Mouse (Mus musculus) heart, adult 11 months (tissue): ENCODE measurements around the gene Pclaf.

Source experiments
- DNase-seq: peaks from one replicate; pipeline ENCODE4 v3.0.0; 2022

The Pclaf gene

DNA sequence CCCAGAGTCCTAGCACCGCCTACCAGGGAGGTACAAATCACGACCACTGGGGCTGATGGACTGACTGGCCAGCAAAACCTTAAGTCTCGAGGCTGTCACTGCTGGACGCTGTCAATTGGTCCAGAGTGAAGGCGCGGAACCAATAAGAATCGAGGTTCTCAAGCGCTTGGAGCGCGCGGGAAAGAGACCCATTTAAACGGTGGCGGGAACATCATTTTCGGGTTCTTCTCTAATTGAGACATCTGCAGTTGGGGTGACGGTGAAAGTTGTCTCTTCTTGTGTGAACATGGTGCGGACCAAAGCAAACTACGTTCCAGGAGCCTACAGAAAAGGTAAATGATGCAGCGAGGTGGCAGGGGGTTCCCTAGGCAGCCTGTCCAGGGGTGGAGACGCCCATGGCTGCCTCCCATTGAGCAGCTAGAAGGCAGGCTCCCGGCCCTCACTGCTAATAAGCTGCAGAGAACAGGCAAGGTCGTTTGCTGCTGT lies at the start of gene Pclaf:
Gene Pclaf, plus strand, starts transcription at position 95 of the 486 bp plus-strand sequence.
- DNase-seq, result peak; percentile 98

DNA sequence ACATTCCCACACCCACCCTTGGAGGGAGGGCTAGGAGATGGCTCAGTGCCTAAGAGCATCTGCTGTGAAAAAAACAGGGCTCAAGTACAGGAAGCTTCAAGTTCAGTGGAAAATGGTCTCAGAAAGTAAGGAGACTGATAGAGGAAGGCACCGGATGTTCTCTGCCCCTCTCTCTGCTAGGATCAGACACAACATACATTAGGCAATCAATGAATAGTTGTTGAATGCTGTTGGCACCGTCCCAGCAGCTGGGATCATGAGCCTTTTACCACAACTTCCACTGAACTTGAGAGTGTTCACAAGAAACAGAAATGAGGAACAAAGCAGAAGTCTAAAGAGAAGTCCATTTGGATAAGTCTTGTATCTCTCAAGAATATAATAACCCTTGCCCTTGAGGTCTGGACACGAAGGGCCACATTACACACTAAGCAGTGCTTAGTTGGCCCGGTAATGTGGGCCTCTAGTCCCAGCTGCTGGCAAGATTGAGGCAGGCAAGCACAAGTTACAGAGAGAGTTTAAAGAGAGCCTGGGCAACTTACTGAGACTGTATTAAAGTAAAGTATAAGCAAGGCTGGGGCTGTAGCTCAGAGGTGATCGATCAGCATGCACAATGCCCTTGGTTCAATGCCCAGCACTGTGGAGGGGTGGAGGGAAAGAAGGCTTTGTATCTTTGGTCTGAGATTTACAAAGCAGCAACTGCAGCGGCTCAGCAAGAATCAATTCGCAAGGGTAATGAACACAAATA lies 45.4 kb upstream of the Pclaf start:
- DNase-seq, result peak; percentile 95

DNA sequence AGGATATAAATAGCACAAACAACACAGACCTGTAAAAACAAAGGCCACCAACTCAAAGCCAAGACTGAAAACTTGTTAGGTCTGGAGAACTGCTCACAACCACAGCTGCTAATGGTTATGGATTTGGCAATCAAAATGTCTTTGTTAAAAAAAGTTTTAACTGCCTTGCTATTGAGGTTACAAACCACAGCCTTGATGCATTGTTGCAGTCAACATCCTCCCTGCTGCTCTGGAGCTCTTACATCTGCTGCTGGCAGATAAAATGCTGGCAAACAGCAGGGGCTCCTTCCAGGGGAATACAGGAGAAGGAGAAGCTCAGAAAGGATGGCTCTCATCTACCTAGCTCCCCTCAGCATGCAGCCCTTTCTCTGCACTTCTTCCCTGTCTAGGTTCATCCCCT lies 41.9 kb upstream of the Pclaf start:
- peak; percentile 92 for DNase-seq

DNA sequence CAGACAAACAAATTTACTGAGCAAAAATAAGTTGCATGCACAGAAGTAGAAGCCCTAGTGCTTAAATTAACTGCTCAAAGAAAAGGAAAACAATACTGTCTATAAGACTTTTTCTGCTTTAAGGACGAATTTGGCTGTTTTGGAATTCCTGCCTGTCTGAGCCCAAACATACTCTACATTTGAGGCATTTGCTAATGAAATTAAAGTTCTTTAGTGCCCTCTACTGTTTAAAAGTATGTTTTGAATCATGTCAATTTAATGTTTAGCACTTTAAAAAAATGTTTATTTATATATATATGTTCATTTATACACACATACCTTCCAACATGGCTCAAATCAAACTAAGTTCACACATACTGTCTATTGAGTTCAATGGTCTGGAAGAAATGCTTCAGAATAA lies 39.8 kb upstream of the Pclaf start:
- DNase-seq, result no peak

DNA sequence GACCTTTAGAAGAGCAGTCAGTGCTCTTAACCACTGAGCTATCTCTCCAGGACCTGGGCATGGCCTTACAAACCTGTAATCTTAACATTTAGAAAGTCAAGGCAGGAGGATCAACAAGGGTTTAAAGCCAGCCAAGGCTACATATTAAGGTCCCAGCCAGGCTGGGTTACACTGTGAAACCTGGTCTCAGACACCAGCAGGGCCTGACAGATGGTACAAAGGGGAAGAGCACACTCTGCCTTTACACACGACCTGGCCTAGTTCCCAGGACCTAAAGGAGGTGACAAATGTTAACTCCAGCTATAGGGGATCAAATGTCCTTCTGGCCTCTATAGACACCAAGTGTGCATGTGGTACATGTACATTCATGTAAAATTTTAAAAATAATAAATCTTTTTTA lies 30.4 kb upstream of the Pclaf start:
- DNase-seq, result no peak

DNA sequence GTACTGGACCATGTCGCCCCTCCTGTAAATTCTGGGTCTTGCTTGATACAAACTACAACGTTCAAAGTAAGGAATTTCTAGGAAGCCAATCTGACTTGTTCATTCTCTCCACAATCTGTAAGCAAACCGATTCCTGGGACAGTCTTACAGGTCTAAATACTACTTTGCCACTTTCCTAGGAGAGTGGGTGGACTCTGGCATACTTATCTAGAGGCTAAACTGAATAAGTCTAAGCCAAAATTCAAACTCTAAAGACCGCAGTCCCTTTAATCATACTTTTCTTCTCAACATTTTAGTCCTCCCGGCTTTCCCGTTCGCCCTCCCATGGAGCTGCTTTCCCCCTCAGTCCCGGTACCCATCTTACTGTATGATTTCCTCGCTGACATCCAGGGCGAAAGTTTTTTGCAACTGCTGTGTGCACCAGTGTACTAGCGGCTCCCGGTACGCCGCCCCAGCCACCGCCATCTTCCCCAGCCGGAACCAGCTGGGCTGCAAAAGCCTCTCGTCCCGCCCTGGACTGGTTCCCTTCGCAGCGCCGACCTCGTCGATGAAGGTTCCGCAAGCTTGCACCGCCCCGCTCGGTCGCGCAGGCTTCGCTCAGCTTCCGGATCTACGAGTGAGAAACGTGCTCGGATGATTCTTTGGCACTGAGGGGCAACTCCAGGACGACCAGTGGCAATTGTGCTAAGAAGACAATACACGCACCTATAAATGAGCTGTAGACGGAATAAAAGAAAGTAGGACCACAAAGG lies 5.3 kb upstream of the Pclaf start:
- peak; percentile 99 for DNase-seq

DNA sequence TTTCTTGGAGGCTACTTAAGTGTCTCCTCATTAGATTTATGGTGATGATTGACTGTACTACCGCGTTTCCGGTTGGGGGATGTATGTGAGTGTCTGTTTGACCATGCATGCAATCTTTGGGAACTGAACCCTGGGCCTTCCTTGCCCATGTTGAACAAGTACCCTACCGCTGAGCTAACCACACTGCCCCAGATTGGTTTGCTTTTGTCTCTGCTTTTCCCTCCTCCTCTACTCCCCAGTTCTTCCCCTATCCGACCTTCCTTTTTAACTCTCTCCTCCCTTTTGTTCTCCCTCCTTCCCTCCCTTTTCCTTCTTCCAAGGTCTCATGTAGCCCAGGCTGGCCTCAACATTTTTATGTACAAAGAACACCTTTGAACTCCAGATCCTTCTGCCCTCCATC lies 1.1 kb downstream of the Pclaf start:
- DNase-seq, result no peak

DNA sequence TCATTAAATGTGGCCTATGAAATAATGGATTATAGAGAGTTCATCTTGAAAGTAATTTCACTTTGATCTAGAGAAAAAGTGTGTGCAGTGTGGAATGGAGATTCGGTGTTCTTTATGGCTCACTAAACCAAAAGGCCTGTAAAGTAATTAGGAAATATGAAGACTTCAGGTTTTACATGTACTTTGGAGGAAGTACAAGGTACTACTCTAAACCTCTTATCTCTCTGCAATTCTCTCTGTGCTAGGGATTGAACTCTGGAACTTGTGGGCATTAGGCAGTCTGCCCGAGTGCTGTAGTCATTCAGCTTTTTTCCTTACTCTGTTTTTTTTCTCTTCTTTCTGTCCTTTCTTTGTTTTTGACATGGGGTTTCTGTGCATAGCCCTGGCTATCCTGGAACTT lies 6.9 kb downstream of the Pclaf start:
- no peak for DNase-seq

DNA sequence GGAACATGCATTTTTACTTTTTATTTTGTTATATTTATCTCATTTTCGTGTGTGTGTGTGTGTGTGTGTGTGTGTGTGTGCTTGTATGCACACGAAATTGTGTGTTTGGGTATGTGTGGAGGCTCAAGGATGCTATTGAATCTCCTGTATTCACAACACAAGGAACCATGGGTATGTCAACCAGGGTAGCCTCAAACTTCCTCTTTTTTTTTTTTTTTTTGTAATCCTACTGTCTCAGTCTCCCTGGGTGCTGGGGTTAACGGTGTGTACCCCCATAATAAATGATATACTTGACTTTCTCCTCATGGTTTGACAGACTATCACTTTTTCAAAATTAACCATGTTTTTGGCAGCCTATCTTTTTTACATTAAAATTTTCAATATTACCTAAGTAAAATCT lies 12.8 kb downstream of the Pclaf start:
- no peak for DNase-seq

DNA sequence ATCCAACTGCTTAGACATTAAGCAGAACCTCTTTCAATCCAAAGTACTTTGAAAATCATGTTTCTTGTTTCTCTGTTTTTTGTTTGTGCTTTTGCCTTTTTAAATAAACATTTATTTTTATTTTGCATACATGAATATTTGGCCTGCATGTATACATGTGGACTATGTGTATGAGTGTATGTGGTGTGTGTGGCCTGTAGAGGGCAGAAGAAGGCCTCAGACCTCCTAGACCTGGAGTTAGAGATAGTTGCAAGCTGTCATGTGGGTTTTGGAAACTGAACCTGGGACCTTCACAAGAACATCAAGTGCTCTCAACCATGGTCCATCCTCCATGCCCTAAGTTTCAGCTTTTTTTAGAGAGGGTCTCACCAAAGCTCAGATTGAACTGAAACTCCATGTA lies 13.4 kb downstream of the Pclaf start:
- DNase-seq, result no peak

DNA sequence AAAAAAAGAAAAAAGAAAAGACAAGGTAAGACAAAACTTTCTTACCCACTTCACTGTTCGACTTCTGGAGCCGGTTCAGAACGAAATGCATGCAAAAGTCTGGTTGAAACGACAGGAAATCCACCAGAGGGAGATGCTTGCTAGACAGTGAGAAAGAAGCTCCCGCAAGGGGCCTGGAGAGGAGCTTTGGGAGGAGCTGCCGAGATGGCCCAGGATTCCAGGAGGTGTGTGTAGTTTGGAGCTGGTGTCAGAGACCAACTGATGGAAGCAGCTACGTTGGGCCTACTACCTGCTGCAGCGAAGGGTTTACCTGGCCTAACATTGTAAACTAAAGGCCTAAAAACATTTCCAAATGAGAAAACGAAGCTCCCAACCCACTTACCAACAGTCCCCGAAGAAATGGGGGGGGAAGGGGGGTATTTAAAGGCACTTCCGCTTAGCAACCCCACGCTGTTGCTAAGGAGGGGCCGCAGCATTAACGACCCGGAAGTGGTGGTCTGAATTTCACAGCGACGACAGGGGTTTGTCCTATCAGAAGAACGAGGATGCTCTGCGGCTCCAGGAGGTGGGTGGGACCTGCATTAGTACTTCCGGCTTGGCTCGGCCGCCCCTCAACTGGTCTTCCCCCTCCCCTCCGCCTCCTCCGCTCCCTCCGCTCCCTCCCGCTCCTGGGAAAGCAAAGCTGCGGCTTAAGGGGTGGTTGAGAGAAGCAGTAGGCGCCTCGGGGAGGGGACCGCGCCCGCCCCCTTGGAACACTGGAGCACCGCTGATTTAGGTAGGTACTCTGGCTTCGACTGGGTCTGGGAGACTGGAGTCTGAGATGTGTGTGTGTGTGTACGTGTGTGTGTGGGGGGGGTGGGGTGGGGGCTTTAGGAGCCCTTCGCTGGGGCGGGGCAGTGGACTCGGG lies 18.6 kb downstream of the Pclaf start, which contains the start of the genes Trip4 and Csnk1g1:
Gene Trip4, minus strand, starts transcription at position 401 of the 907 bp plus-strand sequence.
Gene Csnk1g1, plus strand, starts transcription at position 531 of the 907 bp plus-strand sequence.
- DNase-seq, result peak; percentile 100

DNA sequence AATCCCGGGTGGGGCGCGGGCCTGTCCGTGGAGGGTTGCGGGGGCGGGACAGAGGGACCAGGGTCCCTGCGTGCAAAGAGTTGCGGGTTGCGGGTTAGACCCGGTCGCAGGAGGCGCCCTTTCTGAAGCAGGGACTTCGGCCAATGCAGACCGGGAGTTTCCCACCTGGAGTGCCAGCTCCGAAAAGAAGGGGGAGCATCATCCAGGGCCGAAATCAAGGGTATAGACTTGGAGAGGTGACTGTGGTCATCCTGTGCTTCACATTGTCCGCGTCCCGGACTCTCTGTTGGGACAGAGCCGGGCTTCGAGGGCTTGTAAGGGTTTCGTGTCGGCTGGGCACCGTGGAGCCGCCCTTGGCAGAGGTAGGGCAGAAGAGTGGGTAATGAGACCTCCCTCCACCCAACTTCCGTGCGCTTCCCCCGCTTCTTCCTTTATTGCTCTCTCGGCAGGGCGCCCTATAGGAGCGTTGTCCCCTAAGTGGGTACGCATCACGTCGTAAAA lies 19.3 kb downstream of the Pclaf start:
- no peak for DNase-seq

DNA sequence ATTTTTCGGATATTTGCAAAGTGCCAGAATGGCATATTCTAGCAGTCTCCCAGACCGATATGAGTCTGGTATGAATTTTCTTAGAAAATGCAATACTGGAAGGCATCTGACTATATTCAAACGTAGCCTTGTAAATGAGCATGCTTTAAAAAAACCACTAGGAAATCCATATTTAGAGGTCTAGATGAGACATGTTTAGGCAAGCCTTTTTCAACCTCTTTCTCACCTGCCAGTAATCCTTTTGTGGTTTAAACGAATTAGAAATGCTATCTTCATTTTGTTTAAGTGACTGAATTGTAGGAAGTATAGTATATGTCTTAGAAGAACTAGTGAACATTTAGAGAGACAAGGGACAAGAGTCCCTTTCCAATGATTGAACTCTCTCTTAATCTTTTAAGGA lies 19.8 kb downstream of the Pclaf start:
- no peak for DNase-seq

DNA sequence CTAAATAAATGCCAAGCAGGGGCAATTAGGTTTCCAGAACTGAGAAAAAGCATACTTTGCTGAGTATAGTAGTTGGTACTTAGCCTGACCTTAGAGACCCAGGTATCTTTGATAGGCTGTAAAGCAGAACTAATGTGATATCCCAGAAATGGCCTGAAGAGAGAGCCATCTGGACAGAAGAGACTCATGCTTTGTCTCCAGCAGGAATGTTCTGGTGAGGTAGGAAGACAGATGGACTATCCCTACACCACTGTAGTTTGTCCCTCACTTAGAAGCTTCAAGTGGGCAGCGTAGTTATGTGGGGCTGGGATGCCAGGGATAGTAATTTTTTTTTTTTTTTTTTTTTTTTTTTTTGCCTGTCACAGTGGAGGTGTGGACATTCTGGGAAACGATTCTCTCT lies 23.9 kb downstream of the Pclaf start:
- no peak for DNase-seq

DNA sequence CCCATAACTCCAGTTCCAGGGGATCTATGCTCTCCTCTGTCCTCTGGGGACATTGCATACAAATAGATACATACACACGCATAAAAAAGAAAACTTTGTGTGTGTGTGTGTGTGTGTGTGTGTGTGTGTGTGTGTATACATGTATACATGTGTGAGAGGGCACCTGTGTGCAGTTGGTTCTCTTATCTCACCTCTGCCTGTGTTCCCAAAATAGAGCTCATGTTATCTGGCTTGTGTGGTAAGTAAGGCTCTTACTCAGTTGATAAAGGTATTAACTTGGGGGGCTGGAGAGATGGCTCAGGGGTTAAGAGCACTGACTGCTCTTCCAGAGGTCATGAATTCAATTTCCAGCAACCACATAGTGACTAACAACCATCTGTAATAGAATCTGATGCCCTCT lies 27.0 kb downstream of the Pclaf start:
- DNase-seq, result no peak

DNA sequence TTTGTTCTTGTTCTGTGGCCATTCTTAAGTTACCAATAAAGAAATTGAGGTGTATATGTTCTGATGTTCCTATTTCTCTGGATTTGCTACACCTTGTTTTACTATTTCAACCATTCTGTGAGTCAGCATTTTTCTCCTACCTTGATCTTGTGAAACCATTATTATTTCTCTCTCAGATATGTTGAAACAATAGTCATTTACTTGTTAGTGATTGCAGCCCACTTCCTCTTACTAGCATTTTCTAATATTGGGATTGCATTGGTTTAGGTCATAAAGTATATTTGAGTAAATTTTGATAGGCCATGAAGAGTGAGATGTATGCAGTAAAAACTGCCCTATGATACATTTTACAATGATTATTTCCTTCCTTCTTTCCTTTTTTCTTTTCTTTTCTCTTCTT lies 38.4 kb downstream of the Pclaf start:
- DNase-seq, result no peak

DNA sequence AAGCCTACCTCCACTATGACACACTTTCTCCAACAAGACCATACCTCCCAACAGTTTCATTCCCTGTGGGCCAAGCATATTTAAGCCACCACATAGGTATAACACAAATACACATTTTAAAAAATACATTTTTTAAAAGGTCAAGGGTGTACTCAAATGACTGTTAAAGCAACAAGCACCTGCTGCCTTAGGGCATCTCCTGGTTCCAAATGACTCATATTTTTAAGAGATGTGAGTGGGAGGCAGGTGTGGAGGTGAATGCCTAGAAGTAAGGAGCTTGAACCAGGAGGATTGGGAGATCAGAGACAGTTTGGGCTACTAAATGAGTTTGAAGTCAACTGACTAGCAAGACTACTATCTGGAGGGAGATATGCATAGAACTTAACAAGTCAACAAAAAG lies 39.8 kb downstream of the Pclaf start:
- no peak for DNase-seq

DNA sequence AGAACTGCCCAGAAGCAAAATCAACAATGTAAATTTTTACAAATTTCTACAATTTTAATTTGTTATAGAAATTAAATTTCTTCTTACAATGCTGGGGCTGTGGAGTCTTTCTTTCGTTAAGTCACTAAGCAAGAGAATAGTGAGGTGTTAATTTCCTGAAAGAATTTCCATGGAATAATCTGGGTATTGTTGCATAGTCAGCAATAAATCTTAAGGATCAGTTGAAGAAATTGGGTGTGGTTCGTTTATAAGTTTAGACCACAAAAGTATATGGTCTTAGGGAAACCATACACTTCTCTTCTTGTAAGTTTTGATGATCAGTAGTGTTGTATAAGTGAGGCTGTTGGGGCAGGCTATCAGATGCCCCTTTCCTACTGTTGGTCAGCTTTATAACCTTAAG lies 47.5 kb downstream of the Pclaf start:
- no peak for DNase-seq

DNA sequence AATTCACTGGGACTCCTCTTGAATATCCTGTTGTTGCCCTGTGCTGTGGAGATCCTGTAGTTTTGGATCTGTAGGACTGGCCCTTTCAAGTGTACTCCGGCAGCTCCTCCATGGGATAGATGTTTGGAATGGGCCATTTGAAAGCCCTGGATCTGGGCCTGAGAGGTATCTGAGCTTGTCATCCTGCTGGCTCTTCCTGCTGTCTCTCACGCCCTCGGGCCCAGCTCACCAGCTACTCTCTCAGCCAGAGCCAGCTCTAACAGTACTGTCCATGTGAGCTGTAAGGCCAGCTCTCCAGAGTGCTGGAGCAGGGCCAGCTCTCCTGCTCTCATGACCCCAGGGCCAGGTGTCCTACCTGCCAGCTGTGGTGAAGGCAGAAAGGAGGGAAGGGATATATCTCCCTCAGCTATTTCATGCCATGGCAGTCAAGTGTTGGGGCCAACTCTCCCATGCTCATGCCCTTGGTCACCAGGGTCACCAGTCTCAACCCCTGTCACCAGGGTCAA lies 61.1 kb downstream of the Pclaf start:
- DNase-seq, result peak; percentile 83
